Mouse (Mus musculus): ENCODE results near the gene Pecam1. TPM values are rescaled to one million over a fixed set of nuclear protein-coding genes. Genes with fewer than 3 reads are reported as not detected.

The Pecam1 gene
- polyA plus RNA-seq, 1 experiment from 2014 or later, result 61.4 TPM

DNA sequence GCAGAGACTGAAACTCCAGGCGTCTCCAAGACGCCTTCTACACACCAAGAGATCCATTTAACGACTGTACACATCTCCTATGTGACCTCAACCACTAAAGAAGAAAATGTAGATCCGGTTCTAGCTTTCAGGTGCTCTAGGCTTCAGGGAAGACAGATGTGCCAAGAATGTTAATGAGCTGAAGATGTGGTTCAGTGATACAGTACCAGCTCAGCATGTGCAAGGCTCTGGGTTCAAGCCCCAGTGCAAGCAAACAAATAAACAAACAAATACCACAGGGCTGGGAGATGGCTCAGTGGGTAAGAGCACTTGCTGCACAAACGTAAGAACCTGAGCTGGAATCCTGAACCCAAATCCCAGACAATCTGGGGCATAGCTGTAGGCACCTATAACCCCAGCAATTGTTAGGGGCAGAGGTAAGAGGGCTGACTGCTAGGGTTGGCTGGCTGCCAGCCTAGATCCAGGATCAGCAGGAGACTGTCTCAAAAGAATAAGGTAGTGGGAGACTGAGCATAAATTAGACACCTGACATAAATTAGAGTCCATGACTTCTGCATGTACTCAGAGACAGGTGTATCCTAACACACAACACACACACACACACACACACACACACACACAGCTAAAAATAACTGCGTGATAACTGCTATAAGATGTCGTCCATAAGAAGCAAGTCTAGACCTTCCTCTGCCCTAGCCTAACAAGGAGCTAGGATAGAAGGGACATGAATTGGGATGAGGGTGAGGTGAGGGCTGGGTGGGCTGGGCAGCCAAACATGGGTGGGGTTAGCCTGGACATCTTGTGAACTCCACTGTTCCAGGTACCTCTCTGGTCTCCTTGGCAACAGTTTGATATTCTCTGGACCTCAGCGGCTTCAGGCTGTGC, 76.5 kb downstream of the Pecam1 start:
- Histone ChIP-seq H3K36me3 (no peaks in the 10 kb centered on the region), H3K9ac (peak overlapping the region; percentile 53), H3K4me2 (peak overlapping the region; percentile 61), H3K27ac (replicated peaks) (peak overlapping the region; percentile 87), H3K4me1 (peaks cover 73% of the 10 kb centered on the region), H3K4me3 (peak overlapping the region; percentile 5; the same call in 1 of the 2 replicates), H3K9me3 (no peaks in the 10 kb centered on the region), H3K27me3 (replicated peaks) (no peaks in the 10 kb centered on the region)
- no peak for ATAC-seq (ENCODE audit: extremely low read depth, insufficient number of reproducible peaks, low FRiP score, low TSS enrichment)
- WGBS, result 55% methylated on average over 8 of the region's 8 CpGs

DNA sequence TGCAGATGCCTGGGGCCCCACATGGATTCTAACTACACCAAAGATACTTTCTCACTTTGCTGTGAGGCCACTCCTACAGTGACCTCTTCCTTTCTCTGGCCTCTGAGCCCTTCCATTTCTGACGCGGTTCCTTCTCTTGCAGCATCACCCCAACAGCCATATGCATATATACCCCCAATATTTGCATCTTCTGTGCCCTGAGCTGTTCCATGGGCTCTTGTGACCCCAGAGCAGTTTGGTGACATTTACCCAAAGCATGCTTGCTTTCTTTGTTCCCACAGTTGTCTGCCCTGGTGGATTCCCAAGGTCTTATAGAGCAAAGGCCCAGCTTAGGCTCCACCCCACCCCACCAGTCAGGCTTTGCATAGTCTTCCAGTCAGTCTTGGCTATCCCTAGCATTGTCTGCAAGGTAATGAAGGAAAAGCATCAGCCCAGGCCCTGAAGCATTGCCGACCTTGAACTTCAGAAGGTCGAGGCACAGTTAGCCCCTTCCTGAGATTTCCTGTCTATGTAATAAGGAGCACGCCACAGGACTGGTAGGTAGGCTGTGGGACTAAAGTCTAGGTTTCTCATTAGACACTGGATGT, 77.4 kb downstream of the Pecam1 start:
- no peak overlapping the region for H3K9ac ChIP-seq

DNA sequence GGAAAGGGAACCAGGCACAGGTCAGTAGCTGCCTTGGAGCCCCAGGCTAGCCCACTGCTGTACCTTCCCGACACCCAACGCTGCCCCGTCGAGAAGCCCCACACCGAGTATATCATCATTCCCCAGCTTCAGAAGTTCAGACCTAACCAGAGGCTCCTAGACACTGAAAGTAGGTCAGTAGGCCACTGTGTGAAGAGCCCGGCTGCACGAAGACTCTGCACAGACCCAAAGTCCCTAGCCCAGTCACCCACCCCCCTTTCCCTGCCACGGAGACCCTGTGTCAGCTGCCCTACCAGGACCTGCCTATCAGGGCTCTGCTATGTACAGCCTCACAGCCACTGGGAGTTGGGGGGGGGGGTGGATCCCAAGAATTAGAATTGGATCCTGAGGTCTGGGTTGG, 78.6 kb downstream of the Pecam1 start:
- Histone ChIP-seq H3K27ac (replicated peaks) (peak overlapping the region; percentile 24; the same call in 1 of the 2 replicates), H3K4me1 (peaks cover 65% of the 10 kb centered on the region), H3K9me3 (no peaks in the 10 kb centered on the region), H3K36me3 (no peaks in the 10 kb centered on the region), H3K4me3 (no peak overlapping the region), H3K27me3 (replicated peaks) (no peaks in the 10 kb centered on the region), H3K4me2 (no peak overlapping the region), H3K9ac (0 out of 2 replicates have a peak overlapping the region, but pooled peaks have one; percentile 7)
- ATAC-seq (ENCODE audit: extremely low read depth, insufficient number of reproducible peaks, low FRiP score, low TSS enrichment), result no peak
- 80% methylated on average over 8 of the region's 8 CpGs for WGBS

More for the DNA sequence above, 77.4 kb downstream of the Pecam1 start:
- Histone ChIP-seq H3K4me2 (no peak overlapping the region), H3K27me3 (replicated peaks) (no peaks in the 10 kb centered on the region), H3K4me3 (no peak overlapping the region), H3K4me1 (peaks cover 74% of the 10 kb centered on the region), H3K36me3 (no peaks in the 10 kb centered on the region), H3K9me3 (no peaks in the 10 kb centered on the region), H3K27ac (replicated peaks) (no peak overlapping the region)
- WGBS, result 76% methylated on average over 5 of the region's 5 CpGs
- no peak for ATAC-seq (ENCODE audit: extremely low read depth, insufficient number of reproducible peaks, low FRiP score, low TSS enrichment)

DNA sequence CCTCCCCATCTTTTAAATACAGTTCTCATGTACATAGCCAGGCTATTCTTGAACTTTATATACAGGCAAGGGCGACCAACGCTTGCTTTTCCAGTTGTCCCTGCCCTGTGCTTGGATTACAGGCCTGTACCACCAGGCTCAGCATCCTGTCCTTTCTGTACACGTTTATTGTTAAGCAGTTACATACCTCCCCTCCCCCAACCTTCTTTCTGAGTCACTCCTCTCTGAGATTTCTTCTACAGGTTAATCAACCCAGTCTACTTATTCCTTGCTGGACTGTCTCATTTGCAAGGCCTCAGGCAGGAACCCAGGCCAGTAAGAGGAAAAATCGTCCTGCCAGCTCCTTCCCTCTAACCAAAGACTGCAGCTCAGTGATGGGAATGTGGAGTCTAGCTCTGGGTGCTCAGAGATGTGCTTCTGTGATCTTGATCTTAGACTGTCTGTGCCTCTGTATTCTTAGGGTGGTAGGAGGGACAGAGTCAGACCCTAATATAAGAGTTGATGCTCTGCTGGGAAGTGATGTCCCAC, 79.4 kb downstream of the Pecam1 start:
- Histone ChIP-seq H3K36me3 (no peaks in the 10 kb centered on the region), H3K27me3 (replicated peaks) (no peaks in the 10 kb centered on the region), H3K9ac (no peak overlapping the region), H3K4me2 (no peak overlapping the region), H3K4me1 (peaks cover 62% of the 10 kb centered on the region), H3K9me3 (no peaks in the 10 kb centered on the region), H3K27ac (replicated peaks) (no peak overlapping the region), H3K4me3 (no peak overlapping the region)
- 61% methylated on average over 4 of the region's 4 CpGs for WGBS
- no peak for ATAC-seq (ENCODE audit: extremely low read depth, insufficient number of reproducible peaks, low FRiP score, low TSS enrichment)

DNA sequence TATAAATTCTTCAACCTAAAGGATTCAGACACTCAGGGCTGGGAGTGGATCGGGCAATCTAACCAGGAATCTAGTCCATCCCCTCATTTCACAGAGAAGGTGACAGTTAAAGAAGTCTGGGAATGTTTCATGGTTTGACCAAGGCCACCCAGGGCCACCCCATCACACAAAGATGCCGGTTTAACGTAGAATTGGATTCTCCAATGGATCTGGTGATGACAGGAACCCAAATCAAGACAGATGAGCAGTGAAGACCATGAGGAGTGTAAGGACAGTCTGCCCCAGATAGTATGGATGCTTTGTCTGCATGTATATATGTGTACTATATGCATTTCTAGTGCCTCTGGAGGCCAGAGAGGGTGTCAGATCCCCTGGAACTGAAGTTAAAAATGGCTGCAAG, 80.2 kb downstream of the Pecam1 start:
- peak overlapping the region; percentile 57 for H3K9ac ChIP-seq
- H3K27ac ChIP-seq (replicated peaks), result 0 out of 2 replicates have a peak overlapping the region, but pooled peaks have one; percentile 17
- no peaks in the 10 kb centered on the region for H3K9me3 ChIP-seq
- H3K36me3 ChIP-seq, result no peaks in the 10 kb centered on the region
- no peaks in the 10 kb centered on the region for H3K27me3 ChIP-seq (replicated peaks)
- no peak overlapping the region for H3K4me3 ChIP-seq
- no peak overlapping the region for H3K4me2 ChIP-seq
- H3K4me1 ChIP-seq, result peaks cover 55% of the 10 kb centered on the region
- no peak for ATAC-seq (ENCODE audit: extremely low read depth, insufficient number of reproducible peaks, low FRiP score, low TSS enrichment)
- WGBS, result 62% methylated on average over 3 of the region's 3 CpGs

DNA sequence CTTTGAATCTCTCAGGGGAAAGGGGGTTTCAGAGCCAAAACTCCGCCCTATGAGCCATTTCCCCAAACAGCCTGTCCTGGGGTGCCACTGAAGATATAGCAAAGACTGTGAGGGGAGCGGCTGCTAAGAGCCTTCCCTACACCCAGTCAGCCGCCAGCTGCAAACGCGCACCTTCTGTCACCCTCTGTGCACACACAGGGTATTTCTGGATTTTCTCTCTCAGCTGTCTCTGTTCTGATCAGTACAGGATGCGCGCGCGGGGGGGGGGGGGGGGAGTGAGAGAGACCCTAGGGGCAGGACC, 80.6 kb downstream of the Pecam1 start:
- 21% methylated on average over 7 of the region's 9 CpGs for WGBS
- Histone ChIP-seq H3K4me3 (no peak overlapping the region), H3K9ac (peak overlapping the region; percentile 57), H3K27ac (replicated peaks) (0 out of 2 replicates have a peak overlapping the region, but pooled peaks have one; percentile 17), H3K4me1 (peaks cover 50% of the 10 kb centered on the region), H3K9me3 (no peaks in the 10 kb centered on the region), H3K36me3 (no peaks in the 10 kb centered on the region), H3K4me2 (no peak overlapping the region), H3K27me3 (replicated peaks) (no peaks in the 10 kb centered on the region)
- ATAC-seq (ENCODE audit: extremely low read depth, insufficient number of reproducible peaks, low FRiP score, low TSS enrichment), result no peak

DNA sequence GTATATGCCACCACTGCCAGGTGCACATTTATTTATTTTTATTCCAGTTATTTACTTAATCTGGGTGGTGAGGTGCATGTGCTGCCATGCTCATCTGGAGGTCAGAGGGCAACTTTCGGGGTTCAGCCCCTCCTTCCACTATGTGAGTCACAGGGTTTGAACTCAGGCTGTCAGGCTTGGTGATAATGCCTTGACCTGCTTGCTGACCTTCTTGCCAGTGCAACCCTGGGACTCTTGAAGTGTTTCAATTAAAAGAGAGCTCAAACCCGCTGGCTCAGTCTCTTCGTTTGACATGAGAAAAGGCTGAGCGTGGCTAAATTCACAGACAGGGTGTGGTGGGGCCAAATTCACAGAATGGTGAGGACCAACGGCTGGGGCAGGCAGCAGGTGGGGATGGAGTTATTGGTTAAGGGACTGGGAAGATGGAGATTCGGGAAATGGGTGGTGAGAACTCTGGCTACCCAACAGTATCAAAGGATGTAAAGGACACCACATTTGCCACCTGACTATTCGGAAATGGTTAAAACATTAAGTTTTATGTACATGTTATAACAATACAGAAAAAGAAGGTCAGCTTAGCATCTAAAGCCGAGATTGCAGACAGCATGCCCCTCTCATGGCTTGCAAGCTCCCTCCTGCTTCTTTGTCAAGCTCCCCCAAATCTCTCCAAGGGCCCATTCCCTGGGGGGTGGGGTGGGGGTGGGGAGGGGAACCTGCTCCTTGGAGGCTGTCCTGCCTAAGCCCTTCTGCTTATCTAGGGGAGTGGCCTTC, 81.1 kb downstream of the Pecam1 start:
- Histone ChIP-seq H3K27ac (replicated peaks) (0 out of 2 replicates have a peak overlapping the region, but pooled peaks have one; percentile 17), H3K9ac (peak overlapping the region; percentile 57), H3K27me3 (replicated peaks) (no peaks in the 10 kb centered on the region), H3K4me3 (no peak overlapping the region), H3K4me1 (peaks cover 45% of the 10 kb centered on the region), H3K36me3 (no peaks in the 10 kb centered on the region), H3K4me2 (no peak overlapping the region), H3K9me3 (no peaks in the 10 kb centered on the region)
- WGBS, result 41% methylated on average over 8 of the region's 8 CpGs
- no peak for ATAC-seq (ENCODE audit: extremely low read depth, insufficient number of reproducible peaks, low FRiP score, low TSS enrichment)

DNA sequence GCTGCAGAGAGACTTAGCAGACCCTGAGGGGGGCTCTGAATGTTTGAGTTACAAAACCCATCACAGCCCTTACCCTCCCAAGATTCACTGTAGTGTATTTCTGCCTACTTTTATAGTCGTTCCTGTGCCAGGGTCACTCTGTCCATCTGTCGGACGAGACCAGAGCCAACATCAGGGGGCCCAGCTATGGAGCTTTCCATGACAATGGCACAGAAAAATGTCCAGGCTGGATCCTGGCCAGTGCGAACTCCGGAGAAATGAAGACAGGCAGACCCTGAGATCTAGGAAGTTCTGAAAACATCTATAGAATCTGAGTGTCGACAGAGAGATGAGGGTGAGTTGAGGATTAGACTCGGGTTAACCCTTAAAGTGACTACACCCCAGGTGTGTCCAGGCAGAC, 82.1 kb downstream of the Pecam1 start:
- WGBS, result 40% methylated on average over 7 of the region's 7 CpGs
- Histone ChIP-seq H3K36me3 (no peaks in the 10 kb centered on the region), H3K4me1 (peaks cover 38% of the 10 kb centered on the region), H3K4me3 (no peak overlapping the region), H3K27me3 (replicated peaks) (no peaks in the 10 kb centered on the region), H3K9me3 (no peaks in the 10 kb centered on the region), H3K27ac (replicated peaks) (peak overlapping the region; percentile 6; the same call in 1 of the 2 replicates), H3K9ac (no peak overlapping the region), H3K4me2 (no peak overlapping the region)
- ATAC-seq (ENCODE audit: extremely low read depth, insufficient number of reproducible peaks, low FRiP score, low TSS enrichment), result no peak

DNA sequence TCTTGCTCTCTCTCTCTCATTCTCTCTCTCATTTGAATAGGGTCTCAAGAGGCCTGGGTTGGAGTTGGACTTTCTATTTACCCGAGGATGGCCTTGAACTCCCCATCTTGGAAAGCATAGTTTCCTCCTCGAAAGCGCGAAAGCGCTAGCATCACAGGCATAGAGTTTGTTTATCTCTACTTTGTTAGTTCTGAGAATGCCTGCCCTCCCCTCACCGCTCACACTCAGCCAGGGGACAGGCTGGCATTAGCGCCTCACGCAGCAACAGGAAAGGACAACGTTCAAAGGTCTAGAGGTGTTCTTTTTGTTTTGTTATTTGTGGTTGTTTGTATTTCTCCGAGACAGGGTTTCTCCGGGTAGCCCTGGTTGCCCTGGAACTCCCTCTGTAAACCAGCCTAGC, 82.6 kb downstream of the Pecam1 start:
- Histone ChIP-seq H3K27me3 (replicated peaks) (no peaks in the 10 kb centered on the region), H3K4me3 (no peak overlapping the region), H3K4me2 (no peak overlapping the region), H3K9me3 (no peaks in the 10 kb centered on the region), H3K4me1 (peaks cover 38% of the 10 kb centered on the region), H3K9ac (no peak overlapping the region), H3K27ac (replicated peaks) (peak overlapping the region; percentile 6; the same call in 1 of the 2 replicates), H3K36me3 (no peaks in the 10 kb centered on the region)
- ATAC-seq (ENCODE audit: extremely low read depth, insufficient number of reproducible peaks, low FRiP score, low TSS enrichment), result no peak
- WGBS, result 78% methylated on average over 11 of the region's 11 CpGs

DNA sequence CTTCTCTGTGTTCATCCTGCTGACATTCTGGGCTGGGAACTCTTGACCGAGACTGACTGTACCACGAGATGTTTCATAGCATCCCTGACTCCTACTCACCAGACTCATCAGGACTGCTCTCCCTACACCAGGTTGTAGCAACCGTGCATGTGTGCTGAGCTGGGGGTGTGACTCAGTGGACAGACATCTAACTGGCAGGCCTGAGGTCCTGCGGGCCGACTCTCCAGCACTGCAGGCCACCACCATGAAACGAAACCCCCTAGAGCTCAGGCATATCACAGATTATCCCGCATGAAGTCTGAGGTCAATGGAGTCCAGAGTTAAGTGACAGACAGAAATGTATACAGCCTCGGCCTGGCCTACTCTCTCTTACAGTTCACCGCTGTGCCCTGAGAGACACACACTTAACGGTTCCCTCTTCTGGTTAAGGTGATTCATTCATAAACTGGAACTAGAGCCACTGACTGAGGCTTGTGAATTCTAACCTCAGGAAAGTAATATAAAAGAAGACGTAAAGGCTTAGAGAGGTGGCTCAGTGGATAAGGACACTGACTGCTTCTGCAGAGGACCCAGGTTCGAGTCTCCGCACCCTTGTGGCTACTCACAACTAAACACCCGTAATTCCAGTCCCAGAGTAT, 83.8 kb downstream of the Pecam1 start:
- ATAC-seq (ENCODE audit: extremely low read depth, insufficient number of reproducible peaks, low FRiP score, low TSS enrichment), result no peak
- Histone ChIP-seq H3K36me3 (no peaks in the 10 kb centered on the region), H3K4me2 (no peak overlapping the region), H3K27ac (replicated peaks) (peak overlapping the region; percentile 29; the same call in 1 of the 2 replicates), H3K4me3 (no peak overlapping the region), H3K9me3 (no peaks in the 10 kb centered on the region), H3K4me1 (peaks cover 36% of the 10 kb centered on the region), H3K27me3 (replicated peaks) (no peaks in the 10 kb centered on the region), H3K9ac (no peak overlapping the region; the same call in 1 of the 2 replicates)
- 75% methylated on average over 14 of the region's 14 CpGs for WGBS
